Mouse (Mus musculus) kidney, embryonic 15.5 days (tissue): ENCODE data around the gene Steap3. TPM values are rescaled to one million over a fixed set of nuclear protein-coding genes. Genes with fewer than 3 reads are reported as not detected.
A peak's percentile ranks its signal among the peaks of the same experiment; 100 is the strongest.

Source experiments
- ATAC-seq: fragments of 200-750 bp; cut with Nextera tagmentation; replicated peaks from 2 replicates; pipeline ENCODE4 v1.8.0; 2017; ENCODE audit warnings: moderate TSS enrichment; ENCODE audit not compliant: low FRiP score
- H3K27ac ChIP-seq: fragments of 300-500 bp; sonication (generic); 2 replicates; pipeline ENCODE4 v1.5.1; 2015; ENCODE audit warnings: mild to moderate bottlenecking, inconsistent platforms
- H3K27me3 ChIP-seq: fragments of 300-500 bp; sonication (generic); 2 replicates; pipeline ENCODE4 v1.6.1; 2015; ENCODE audit warnings: inconsistent platforms
- H3K36me3 ChIP-seq: fragments of 300-500 bp; sonication (generic); 2 replicates; pipeline ENCODE4 v1.6.1; 2015; ENCODE audit warnings: inconsistent platforms
- H3K4me1 ChIP-seq: fragments of 300-500 bp; sonication (generic); 2 replicates; pipeline ENCODE4 v1.6.1; 2015; ENCODE audit warnings: inconsistent platforms
- H3K4me2 ChIP-seq: fragments of 300-500 bp; sonication (generic); 2 replicates; pipeline ENCODE4 v1.6.1; 2015; ENCODE audit warnings: moderate library complexity, mild to moderate bottlenecking, inconsistent platforms
- H3K4me3 ChIP-seq: fragments of 300-500 bp; sonication (generic); replicated peaks from 2 replicates; pipeline ENCODE4 v1.5.1; 2015; ENCODE audit warnings: mild to moderate bottlenecking, inconsistent platforms
- H3K9ac ChIP-seq: fragments of 300-500 bp; sonication (generic); 2 replicates; pipeline ENCODE4 v1.6.1; 2015; ENCODE audit warnings: mild to moderate bottlenecking, inconsistent platforms
- H3K9me3 ChIP-seq: fragments of 300-500 bp; sonication (generic); replicated peaks from 2 replicates; pipeline ENCODE4 v1.6.1; 2016; ENCODE audit warnings: inconsistent platforms
- WGBS: fragments of 180-500 bp; shearing (Covaris S2); methylation state at CpG from one replicate; pipeline ENCODE4 v1.1.7; 2015; ENCODE audit warnings: mixed read lengths; 5-methylcytosine and 5-hydroxymethylcytosine counted together
- polyA plus RNA-seq: library from polyadenylated mRNA; unstranded; fragments of >200 nt; fragmentation: Nextera tagmentation; extraction: Ambion mirVana; gene quantifications from 2 replicates; pipeline ENCODE4 v1.2.1, GENCODE M21; 2015

The Steap3 gene
- polyA plus RNA-seq, 1 experiment from 2014 or later = 3.4 TPM

DNA sequence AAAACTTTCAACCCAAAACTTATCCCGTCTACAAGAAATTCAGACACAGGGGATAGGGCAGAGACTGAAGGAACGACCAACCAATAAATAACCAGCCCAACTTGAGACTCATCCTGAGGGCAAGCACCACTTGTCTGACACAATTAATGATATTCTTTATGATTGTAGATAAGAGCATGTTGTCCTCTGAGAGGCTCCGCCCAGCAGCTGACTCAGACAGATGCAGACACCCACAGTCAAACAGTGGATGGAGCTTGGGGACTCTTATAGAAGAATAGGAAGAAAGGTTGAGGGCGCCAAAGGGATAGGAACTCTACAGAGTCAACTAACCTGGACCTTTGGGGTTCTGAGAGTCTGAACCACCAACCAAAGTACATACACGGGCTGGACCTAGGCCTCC, 22.7 kb downstream of the Steap3 start:
- no peaks in the 10 kb centered on the region for H3K4me1 ChIP-seq
- WGBS = 84% methylated on average over 5 of the region's 5 CpGs
- no peak for ATAC-seq
- no peaks in the 10 kb centered on the region for H3K36me3 ChIP-seq
- H3K27ac ChIP-seq = no peak overlapping the region
- no peaks in the 10 kb centered on the region for H3K9me3 ChIP-seq
- H3K4me2 ChIP-seq = no peak overlapping the region
- no peaks in the 10 kb centered on the region for H3K27me3 ChIP-seq
- H3K9ac ChIP-seq = no peak overlapping the region
- no peak overlapping the region for H3K4me3 ChIP-seq

DNA sequence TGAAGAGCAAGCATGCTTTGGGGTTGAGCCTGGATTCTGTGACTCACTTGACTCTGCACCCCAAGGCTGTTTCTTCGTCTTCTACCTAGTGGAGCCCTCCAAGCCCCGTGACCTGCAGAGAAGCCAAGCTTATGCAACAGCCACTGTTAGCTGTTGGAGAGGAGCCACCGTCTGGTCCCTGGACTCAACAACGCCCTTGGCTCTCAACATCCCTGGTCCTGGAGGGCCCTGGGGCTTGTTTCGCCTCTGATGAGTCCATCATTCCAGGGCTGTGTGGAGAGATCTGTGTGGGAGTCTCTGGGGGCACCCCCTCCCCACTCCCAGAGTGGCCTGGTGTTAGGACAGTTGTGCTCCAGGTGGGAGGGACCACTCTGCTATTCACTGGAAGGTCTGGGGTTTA, 24.3 kb downstream of the Steap3 start:
- Histone ChIP-seq H3K4me3 (no peak overlapping the region), H3K9me3 (no peaks in the 10 kb centered on the region), H3K27ac (no peak overlapping the region), H3K4me2 (no peak overlapping the region), H3K36me3 (no peaks in the 10 kb centered on the region), H3K27me3 (no peaks in the 10 kb centered on the region), H3K9ac (no peak overlapping the region), H3K4me1 (no peaks in the 10 kb centered on the region)
- ATAC-seq = 0 out of 2 replicates have a peak, but pooled peaks have one; percentile 28
- WGBS = 55% methylated on average over 5 of the region's 5 CpGs

DNA sequence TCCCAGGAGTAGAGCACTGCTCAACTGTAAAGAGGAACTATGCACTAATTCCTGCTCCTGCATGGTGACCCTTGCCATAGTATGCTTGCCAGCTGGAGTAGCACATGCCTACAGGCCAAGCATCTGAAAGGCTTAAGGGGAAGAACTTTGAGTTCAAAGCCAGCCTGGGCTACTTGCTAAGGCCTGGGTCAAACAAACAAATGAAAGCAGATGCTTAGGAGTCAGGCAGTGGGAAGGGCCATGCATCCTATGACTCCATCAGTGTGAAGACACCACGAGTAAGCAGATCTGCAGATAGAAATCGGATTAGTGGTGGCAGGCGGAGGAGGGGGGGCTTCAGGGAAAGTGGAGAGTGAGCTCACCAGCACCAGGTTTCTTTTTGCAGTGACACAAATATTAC, 25.2 kb downstream of the Steap3 start:
- H3K36me3 ChIP-seq = no peaks in the 10 kb centered on the region
- no peaks in the 10 kb centered on the region for H3K27me3 ChIP-seq
- no peak for ATAC-seq
- no peak overlapping the region for H3K9ac ChIP-seq
- H3K4me1 ChIP-seq = no peaks in the 10 kb centered on the region
- no peak overlapping the region for H3K27ac ChIP-seq
- no peak overlapping the region for H3K4me2 ChIP-seq
- 64% methylated on average over 3 of the region's 3 CpGs for WGBS
- no peaks in the 10 kb centered on the region for H3K9me3 ChIP-seq
- H3K4me3 ChIP-seq = no peak overlapping the region

GRCm38 (mm10) chr1:120246946-120247345, 25.6 kb downstream of the Steap3 start:
- Histone ChIP-seq H3K4me2 (no peak overlapping the region), H3K9me3 (no peaks in the 10 kb centered on the region), H3K4me1 (no peaks in the 10 kb centered on the region), H3K4me3 (no peak overlapping the region), H3K9ac (no peak overlapping the region), H3K27me3 (no peaks in the 10 kb centered on the region), H3K27ac (no peak overlapping the region), H3K36me3 (no peaks in the 10 kb centered on the region)
- 92% methylated on average over 8 of the region's 8 CpGs for WGBS
- no peak for ATAC-seq

GRCm38 (mm10) chr1:120245661-120246131, 26.8 kb downstream of the Steap3 start:
- WGBS = 61% methylated on average over 4 of the region's 4 CpGs
- H3K4me2 ChIP-seq = no peak overlapping the region
- no peak overlapping the region for H3K4me3 ChIP-seq
- H3K4me1 ChIP-seq = no peaks in the 10 kb centered on the region
- H3K36me3 ChIP-seq = no peaks in the 10 kb centered on the region
- no peak for ATAC-seq
- H3K9me3 ChIP-seq = no peaks in the 10 kb centered on the region
- H3K27me3 ChIP-seq = no peaks in the 10 kb centered on the region
- no peak overlapping the region for H3K27ac ChIP-seq
- no peak overlapping the region for H3K9ac ChIP-seq

- no peak for ATAC-seq
- no peak overlapping the region for H3K27ac ChIP-seq
- 85% methylated on average over 11 of the region's 11 CpGs for WGBS
These were observed 27.9 kb downstream of the Steap3 start for GRCm38 (mm10) chr1:120244646-120245045.

GRCm38 (mm10) chr1:120243987-120244386, 28.5 kb downstream of the Steap3 start:
- no peaks in the 10 kb centered on the region for H3K4me1 ChIP-seq
- H3K27me3 ChIP-seq = no peaks in the 10 kb centered on the region
- no peaks in the 10 kb centered on the region for H3K9me3 ChIP-seq
- ATAC-seq = no peak
- no peak overlapping the region for H3K9ac ChIP-seq
- WGBS = 83% methylated on average over 11 of the region's 11 CpGs
- no peak overlapping the region for H3K4me2 ChIP-seq
- no peaks in the 10 kb centered on the region for H3K36me3 ChIP-seq
- H3K4me3 ChIP-seq = no peak overlapping the region
- no peak overlapping the region for H3K27ac ChIP-seq

More at GRCm38 (mm10) chr1:120244646-120245045, 27.9 kb downstream of the Steap3 start:
- Histone ChIP-seq H3K27me3 (no peaks in the 10 kb centered on the region), H3K4me1 (no peaks in the 10 kb centered on the region), H3K9ac (no peak overlapping the region), H3K36me3 (no peaks in the 10 kb centered on the region), H3K4me2 (no peak overlapping the region), H3K4me3 (no peak overlapping the region), H3K9me3 (no peaks in the 10 kb centered on the region)

GRCm38 (mm10) chr1:120237068-120237467, 35.4 kb downstream of the Steap3 start:
- WGBS = 88% methylated on average over 1 of the region's 1 CpGs
- H3K27me3 ChIP-seq = no peaks in the 10 kb centered on the region
- H3K4me1 ChIP-seq = no peaks in the 10 kb centered on the region
- H3K9ac ChIP-seq = no peak overlapping the region
- no peak overlapping the region for H3K27ac ChIP-seq
- no peaks in the 10 kb centered on the region for H3K36me3 ChIP-seq
- no peak overlapping the region for H3K4me3 ChIP-seq
- no peak for ATAC-seq
- H3K4me2 ChIP-seq = no peak overlapping the region
- no peaks in the 10 kb centered on the region for H3K9me3 ChIP-seq

GRCm38 (mm10) chr1:120236424-120236823, 36.1 kb downstream of the Steap3 start:
- no peak for ATAC-seq
- H3K4me3 ChIP-seq = no peak overlapping the region
- H3K9ac ChIP-seq = no peak overlapping the region
- no peak overlapping the region for H3K27ac ChIP-seq
- WGBS = 87% methylated on average over 14 of the region's 14 CpGs
- H3K4me1 ChIP-seq = no peaks in the 10 kb centered on the region
- no peaks in the 10 kb centered on the region for H3K9me3 ChIP-seq
- no peaks in the 10 kb centered on the region for H3K36me3 ChIP-seq
- H3K4me2 ChIP-seq = no peak overlapping the region
- no peaks in the 10 kb centered on the region for H3K27me3 ChIP-seq

- no peak for ATAC-seq
- H3K4me3 ChIP-seq = no peak overlapping the region
- no peak overlapping the region for H3K4me2 ChIP-seq
- no peaks in the 10 kb centered on the region for H3K27me3 ChIP-seq
- 85% methylated on average over 6 of the region's 6 CpGs for WGBS
- no peaks in the 10 kb centered on the region for H3K36me3 ChIP-seq
- H3K4me1 ChIP-seq = no peaks in the 10 kb centered on the region
- no peak overlapping the region for H3K9ac ChIP-seq
- no peak overlapping the region for H3K27ac ChIP-seq
- H3K9me3 ChIP-seq = no peaks in the 10 kb centered on the region
These were observed 36.8 kb downstream of the Steap3 start for GRCm38 (mm10) chr1:120235631-120236215.

GRCm38 (mm10) chr1:120232170-120232569, 40.3 kb downstream of the Steap3 start:
- no peaks in the 10 kb centered on the region for H3K9me3 ChIP-seq
- no peak overlapping the region for H3K4me3 ChIP-seq
- peaks cover 4% of the 10 kb centered on the region for H3K4me1 ChIP-seq
- ATAC-seq = no peak
- no peaks in the 10 kb centered on the region for H3K36me3 ChIP-seq
- H3K9ac ChIP-seq = no peak overlapping the region
- WGBS = 82% methylated on average over 6 of the region's 6 CpGs
- H3K27me3 ChIP-seq = peaks cover 6% of the 10 kb centered on the region
- no peak overlapping the region for H3K4me2 ChIP-seq
- H3K27ac ChIP-seq = no peak overlapping the region

DNA sequence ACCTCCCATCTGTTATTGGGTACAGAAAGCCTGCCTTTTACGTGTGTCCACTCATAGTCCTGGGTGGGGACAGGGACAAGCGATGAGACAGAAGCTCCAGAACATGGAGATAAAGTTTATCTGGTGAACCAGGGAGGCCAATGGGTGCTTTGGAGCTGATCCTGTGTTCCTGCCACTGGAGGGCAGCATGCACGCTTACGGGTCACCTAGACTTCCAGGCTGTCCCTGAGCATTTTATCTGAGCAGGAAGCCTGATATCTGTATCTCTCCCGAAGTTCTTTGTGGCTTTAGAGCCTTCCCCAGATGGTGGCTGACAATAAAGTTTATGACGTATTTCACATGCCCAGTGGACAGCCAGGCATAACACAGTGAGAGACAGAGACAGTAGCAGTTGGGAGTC, 41.2 kb downstream of the Steap3 start:
- 31% methylated on average over 6 of the region's 6 CpGs for WGBS
- ATAC-seq = peak; percentile 50
- Histone ChIP-seq H3K4me2 (no peak overlapping the region), H3K36me3 (no peaks in the 10 kb centered on the region), H3K27me3 (peaks cover 9% of the 10 kb centered on the region), H3K4me3 (no peak overlapping the region), H3K9ac (no peak overlapping the region), H3K27ac (no peak overlapping the region), H3K4me1 (peaks cover 6% of the 10 kb centered on the region), H3K9me3 (no peaks in the 10 kb centered on the region)
